Mouse (Mus musculus) mature B cell (primary cell): ENCODE data around the gene Slco1a5.
"Not testable (repeated sequence)": the region's sequence is repeated elsewhere in the genome, so short reads cannot be mapped to it uniquely, and the experiment has no call there.

Experiments
- in situ Hi-C: fragments of 300-500 bp; cut with MboI; formaldehyde crosslinking; loops from 2 replicates; pipeline ENCODE4 v1.14.3; 2019

Slco1a5 gene

DNA sequence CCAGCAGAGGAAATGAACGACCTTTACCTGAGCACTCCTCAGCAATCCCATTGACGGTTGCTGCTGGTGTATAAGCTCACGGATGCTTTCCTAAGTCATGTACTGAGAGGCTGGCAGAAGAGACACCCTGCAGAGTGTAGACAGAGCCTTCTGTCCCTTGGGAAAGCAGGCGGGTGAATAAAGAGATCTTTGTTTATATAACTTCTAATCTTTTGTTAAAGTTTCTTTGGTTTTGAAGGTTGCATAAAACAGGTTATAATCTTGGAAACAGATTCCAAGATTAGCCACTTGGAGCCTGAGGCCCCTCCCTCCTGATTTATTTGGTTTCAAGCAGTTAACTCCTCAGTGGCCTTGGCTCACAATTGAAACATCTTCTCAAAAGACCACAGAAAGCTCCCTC lies at the start of gene Slco1a5:
Gene Slco1a5 (minus strand): TSS at position 101 of the 400 bp plus-strand sequence.
- in situ Hi-C loops = no loop called here

DNA sequence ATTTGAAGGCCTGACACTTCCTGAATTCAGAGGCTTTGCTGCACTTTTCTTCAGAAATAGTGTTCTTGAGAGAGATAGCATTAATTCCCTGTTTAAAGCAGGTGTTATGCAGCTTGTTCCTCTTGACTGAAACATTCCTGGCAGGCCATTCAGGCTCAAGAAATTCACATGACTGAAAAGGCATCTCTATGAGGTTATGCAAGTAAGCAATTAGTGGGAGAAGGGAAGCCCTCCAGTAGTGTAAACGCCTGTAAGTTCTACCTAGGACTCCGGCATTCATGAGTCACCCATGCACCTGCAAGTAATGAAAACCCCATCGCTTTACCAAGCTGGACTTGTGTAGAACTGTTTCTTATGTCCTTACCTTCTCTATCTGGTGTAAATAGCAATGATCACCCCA lies 46.8 kb upstream of the Slco1a5 start:
- in situ Hi-C loops = no loop called here

DNA sequence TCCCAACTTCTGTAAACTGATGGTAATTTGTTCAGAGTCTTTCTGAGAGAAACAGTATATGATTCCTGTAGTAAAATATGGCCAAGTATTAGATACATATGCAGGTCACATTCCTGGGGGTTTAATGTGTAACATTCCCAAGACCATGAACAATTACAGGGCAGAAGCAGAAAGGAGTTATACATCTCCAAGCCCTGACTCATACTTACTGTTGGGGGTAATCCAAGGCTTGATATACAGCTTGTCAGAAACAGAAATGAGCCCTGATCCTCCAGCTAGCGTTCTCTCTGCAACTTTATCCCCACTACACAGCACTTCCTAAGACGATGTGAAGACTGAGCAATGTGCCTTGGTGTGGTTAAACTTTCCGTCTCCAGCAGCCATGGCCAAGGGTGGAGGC lies 44.8 kb upstream of the Slco1a5 start:
- in situ Hi-C loops = no loop called here

- in situ Hi-C loops = no loop called here
Observed at GRCm38 (mm10) chr6:142366473-142367018, 43.8 kb upstream of the Slco1a5 start.

- in situ Hi-C loops = no loop called here
Observed at GRCm38 (mm10) chr6:142365742-142366472, 43.1 kb upstream of the Slco1a5 start.

DNA sequence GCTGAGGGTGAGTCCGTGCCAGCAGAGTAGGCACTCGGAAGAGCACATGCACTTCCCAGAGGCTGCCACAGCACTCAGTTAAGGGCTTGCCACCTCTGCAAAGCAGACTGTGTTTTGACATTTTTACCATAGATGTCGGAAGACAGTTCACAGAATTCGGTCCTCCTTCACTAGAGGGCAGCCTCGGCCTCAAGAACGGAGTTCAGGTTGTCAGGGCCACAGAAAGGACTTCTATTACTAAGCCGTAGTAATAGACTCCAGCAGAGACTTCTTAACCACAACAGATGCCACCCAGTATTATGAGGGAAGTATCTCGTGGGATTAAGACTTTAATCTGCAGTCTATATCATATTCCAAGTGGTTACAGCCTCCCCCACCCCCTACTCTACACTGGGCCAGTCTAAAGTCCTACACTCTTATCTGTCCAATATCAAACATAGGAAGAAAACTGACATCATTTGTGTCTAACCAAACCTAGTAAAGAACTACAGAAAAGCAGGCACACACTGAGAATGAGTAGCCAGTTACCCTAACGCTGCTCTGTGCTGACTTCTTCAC lies 40.3 kb upstream of the Slco1a5 start:
- in situ Hi-C loops = no loop called here

GRCm38 (mm10) chr6:142362036-142362435 lies 39.3 kb upstream of the Slco1a5 start:
- in situ Hi-C loops = no loop called here

DNA sequence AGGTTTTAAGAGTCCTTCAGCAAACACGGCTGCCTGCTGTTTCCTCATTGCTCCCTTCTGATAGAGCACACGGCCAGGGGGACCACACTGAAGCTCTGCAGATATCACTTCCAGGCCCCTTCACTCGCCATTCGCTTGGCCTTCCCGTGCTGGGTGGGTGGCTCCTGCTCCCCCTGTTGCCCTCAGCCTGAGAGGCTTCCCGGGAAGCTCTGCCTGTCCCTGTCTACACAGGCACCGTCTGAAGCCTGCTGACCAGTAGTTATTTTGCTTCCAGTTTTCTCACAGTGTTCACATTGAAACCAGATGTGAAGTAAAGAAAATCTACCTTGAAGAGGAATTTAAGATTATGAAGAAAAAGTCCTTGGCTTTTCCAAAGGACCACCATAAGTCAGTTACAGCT lies 34.3 kb upstream of the Slco1a5 start:
- in situ Hi-C loops = no loop called here

GRCm38 (mm10) chr6:142352099-142352498 lies 29.3 kb upstream of the Slco1a5 start:
- in situ Hi-C loops = not testable (repeated sequence)

DNA sequence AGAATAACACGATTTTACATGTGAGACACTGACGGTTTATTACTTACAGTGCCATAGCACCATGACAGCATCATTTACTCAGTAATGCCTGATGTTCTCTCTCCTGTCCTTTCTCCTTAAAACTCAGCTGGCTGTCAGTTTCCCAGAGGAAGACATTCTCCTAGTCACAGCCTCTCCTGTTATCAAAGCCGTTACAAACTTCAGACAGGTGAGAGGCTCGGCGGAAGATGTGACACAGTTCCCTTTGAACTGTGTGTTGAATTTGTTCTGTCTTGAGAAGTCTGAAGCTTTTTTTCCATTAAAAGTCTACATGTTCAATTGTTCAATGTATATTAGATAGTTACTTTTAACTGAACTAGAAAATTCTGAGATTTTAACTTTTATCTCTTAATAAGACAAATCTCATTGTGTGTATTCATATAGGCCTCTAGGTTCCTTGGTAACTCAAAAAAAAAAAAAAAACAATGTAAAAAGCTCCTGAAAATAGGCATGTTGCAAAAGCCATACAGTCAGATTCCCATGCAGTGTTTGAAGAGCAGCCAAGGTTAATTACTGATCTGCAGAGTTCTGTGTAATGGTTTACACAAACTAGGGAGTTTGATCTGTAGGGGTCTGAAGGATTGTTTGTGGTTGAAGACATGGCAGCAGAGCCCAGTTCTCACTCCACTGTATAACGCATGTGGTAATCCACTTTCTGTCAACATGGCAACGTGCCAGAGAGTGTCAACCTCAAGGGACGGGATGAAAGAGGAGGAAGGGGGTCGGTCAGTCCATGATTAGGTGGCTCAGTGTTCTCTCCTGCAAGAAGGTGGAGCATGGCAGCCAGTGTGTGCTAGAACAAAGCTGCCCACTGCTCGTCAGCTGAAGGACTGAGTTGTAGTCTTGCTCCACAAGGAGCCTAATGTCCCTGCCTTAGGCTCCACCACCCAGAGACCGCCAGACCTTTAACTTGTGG lies 24.9 kb upstream of the Slco1a5 start:
- in situ Hi-C loops = no loop called here

GRCm38 (mm10) chr6:142346181-142347110 lies 23.7 kb upstream of the Slco1a5 start:
- in situ Hi-C loops = no loop called here

GRCm38 (mm10) chr6:142345440-142346038 lies 22.8 kb upstream of the Slco1a5 start, which contains the start of gene Pyroxd1:
Gene Pyroxd1 (plus strand): TSS chr6:142345654.
- in situ Hi-C loops = no loop called here

DNA sequence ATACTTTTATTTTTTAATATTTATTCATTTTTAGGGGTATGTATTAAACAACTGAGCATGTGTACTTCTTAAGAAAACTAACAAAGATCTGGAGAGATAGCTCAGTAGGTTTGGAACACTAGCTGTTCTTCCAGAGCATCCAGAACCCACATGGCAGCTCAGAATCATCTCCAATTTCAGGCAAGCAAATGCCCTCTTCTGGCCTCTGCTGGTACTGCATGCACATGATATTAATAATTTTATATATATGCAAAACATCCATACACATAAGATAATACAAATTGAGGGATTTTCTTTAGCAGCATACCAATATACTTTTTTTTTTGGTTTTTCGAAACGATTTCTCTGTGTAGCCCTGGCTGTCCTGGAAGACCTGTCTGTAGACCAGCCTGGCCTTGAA lies 20.8 kb upstream of the Slco1a5 start:
- in situ Hi-C loops = no loop called here

- in situ Hi-C loops = no loop called here
Observed at GRCm38 (mm10) chr6:142339576-142339975, 16.8 kb upstream of the Slco1a5 start.

DNA sequence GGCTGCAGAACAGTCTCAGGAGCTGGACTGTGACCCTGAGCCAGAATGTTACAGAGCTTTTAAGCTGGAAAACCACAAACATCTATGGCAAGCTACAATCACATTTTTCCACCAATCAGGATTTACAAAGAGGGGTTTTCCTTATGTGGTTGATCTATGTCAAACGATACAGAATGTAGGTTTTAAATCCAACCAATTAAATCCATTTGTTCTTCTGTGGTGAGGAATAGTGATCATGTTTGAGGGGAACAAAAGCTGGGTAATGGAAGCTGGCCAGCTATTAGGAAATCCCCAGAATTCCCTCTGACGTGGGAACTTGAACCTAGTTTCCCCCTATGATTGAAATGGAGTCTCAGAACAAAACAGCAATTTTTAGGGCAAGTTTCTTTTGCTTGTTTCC lies 16.2 kb upstream of the Slco1a5 start:
- in situ Hi-C loops = no loop called here

GRCm38 (mm10) chr6:142329201-142329600 lies 6.4 kb upstream of the Slco1a5 start:
- in situ Hi-C loops = no loop called here

DNA sequence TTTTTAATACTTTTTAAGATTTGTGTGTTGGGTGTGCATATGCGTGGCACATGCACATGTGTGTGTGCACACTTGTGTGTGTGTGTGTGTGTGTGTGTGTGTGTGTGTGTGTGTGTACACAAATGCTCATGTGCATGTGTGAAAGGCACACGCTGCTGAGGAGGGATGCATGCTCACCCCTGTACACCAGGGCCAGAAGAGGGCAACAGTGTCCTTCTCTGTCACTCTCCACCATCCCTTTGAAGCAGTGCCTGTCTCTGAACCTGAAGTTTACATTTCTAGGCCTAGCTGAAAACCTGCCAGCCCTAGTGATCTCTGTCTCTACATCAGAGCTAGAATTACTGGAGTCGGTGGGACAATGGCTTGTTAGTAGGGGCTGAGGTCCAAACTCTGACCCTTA lies 3.8 kb upstream of the Slco1a5 start:
- in situ Hi-C loops = no loop called here

DNA sequence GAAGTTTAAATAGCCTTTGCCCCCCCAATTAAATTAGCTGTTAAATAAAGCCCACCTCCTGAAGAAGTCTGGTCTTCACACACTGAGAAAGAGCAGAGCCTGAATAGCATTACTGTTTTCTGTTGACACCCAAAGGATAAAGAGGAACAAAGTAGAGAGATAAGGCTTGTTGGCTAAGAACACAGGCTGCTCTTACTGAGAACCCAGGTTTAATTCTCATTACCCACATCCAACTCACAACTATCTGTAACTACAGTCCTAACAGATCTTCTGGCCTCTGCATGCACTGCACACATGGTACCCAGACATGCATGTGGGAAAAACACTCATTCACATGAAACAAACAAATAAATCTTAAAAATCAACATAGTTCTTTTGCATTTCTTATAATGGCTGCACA lies 5.7 kb downstream of the Slco1a5 start:
- in situ Hi-C loops = no loop called here

- in situ Hi-C loops = no loop called here
Observed at GRCm38 (mm10) chr6:142314285-142314684, 8.5 kb downstream of the Slco1a5 start.

DNA sequence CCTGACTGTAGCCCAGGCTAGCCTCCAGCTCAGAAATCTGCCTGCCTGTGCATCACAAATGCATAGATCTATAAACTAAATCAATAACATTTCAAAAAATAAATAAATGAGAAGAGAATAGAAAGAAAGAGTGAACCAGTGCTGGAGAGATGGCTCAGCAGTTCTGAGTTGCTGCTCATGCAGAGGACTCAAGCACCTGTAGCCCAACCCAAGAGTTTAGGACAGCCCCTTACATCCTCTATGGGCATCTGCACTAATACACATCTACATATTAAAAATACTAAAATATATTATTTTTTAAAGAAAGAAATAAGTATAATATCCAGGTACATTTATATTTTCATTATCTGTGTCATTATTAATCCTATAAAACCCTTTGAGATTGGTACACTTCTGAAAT lies 17.7 kb downstream of the Slco1a5 start:
- in situ Hi-C loops = no loop called here

- in situ Hi-C loops = no loop called here
Observed at GRCm38 (mm10) chr6:142298098-142298497, 24.7 kb downstream of the Slco1a5 start, which contains the start of gene Iapp. Gene Iapp (plus strand): TSS chr6:142298423.
